7 mouse cellular contexts compared by ENCODE assay signal in genomic region chr11:93967381-93967780, GRCm38 (mm10). TPM values are rescaled to one million over a fixed set of nuclear protein-coding genes. Genes with fewer than 3 reads are reported as not detected.
DNase-seq lines count a peak whose midpoint lies in the region; ATAC-seq lines count a peak whose summit lies in the region.

No protein-coding gene starts in this region.

- no peaks in the 10 kb centered on the region for H3K27me3 ChIP-seq in megakaryocyte, embryonic 14.5 days (replicated peaks)
- no peaks in the 10 kb centered on the region for H3K27me3 ChIP-seq in embryonic facial prominence, embryonic 10.5 days (replicated peaks; ENCODE audit: low read depth, poor library complexity, severe bottlenecking)
- H3K27me3 ChIP-seq in intestine, embryonic 14.5 days (replicated peaks; ENCODE audit: control insufficient read depth, insufficient read depth, low read length), result no peaks in the 10 kb centered on the region
- H3K27me3 ChIP-seq in neural tube, embryonic 11.5 days (ENCODE audit: control insufficient read depth, insufficient read depth, low read length), result no peaks in the 10 kb centered on the region

- H3K4me3 ChIP-seq in megakaryocyte, embryonic 14.5 days (replicated peaks), result peak overlapping the region; percentile 100
- peak overlapping the region; percentile 86 for H3K4me3 ChIP-seq in embryonic facial prominence, embryonic 10.5 days
- H3K4me3 ChIP-seq in intestine, embryonic 14.5 days (ENCODE audit: low read depth, low read length), result peak overlapping the region; percentile 69
- H3K4me3 ChIP-seq in neural tube, embryonic 11.5 days (ENCODE audit: low read depth, low read length), result peak overlapping the region; percentile 72

- DNase-seq in embryonic facial prominence, embryonic 10.5 days (ENCODE audit: low spot score), result peak; percentile 43
- no peak for DNase-seq in intestine, embryonic 14.5 days (ENCODE audit: low spot score)
- DNase-seq in neural tube, embryonic 11.5 days (ENCODE audit: low spot score), result peak; percentile 31
- no peak for DNase-seq in ovary, postnatal 36 days (ENCODE audit: low spot score)
- DNase-seq in left cerebral cortex, adult 8-10 months (ENCODE audit: low spot score in 2 of 2), result no peak

- peaks cover 37% of the 10 kb centered on the region for H3K36me3 ChIP-seq in megakaryocyte, embryonic 14.5 days (replicated peaks; ENCODE audit: low read length)
- peaks cover 39% of the 10 kb centered on the region for H3K36me3 ChIP-seq in embryonic facial prominence, embryonic 10.5 days (replicated peaks)
- H3K36me3 ChIP-seq in intestine, embryonic 14.5 days (ENCODE audit: control insufficient read depth, insufficient read depth, low read length), result peaks cover 34% of the 10 kb centered on the region
- H3K36me3 ChIP-seq in neural tube, embryonic 11.5 days (ENCODE audit: control insufficient read depth, insufficient read depth, low read length), result peaks cover 17% of the 10 kb centered on the region

- no peak for ATAC-seq in megakaryocyte, adult 5-6 weeks (ENCODE audit: poor library complexity, severe bottlenecking)
- no peak for ATAC-seq in intestine, embryonic 14.5 days (replicated peaks; ENCODE audit: low FRiP score, low TSS enrichment, low read depth)
- no peak for ATAC-seq in neural tube, embryonic 11.5 days (ENCODE audit: insufficient read depth, low FRiP score, low TSS enrichment)

- peak overlapping the region; percentile 79 for H3K4me2 ChIP-seq in intestine, embryonic 14.5 days (ENCODE audit: low read length)
- peak overlapping the region; percentile 80 for H3K4me2 ChIP-seq in neural tube, embryonic 11.5 days (ENCODE audit: low read depth)

- no peaks in the 10 kb centered on the region for H3K9me3 ChIP-seq in megakaryocyte, embryonic 14.5 days
- H3K9me3 ChIP-seq in embryonic facial prominence, embryonic 10.5 days, result no peaks in the 10 kb centered on the region
- H3K9me3 ChIP-seq in intestine, embryonic 14.5 days (ENCODE audit: control insufficient read depth, low read length), result no peaks in the 10 kb centered on the region
- no peaks in the 10 kb centered on the region for H3K9me3 ChIP-seq in neural tube, embryonic 11.5 days (ENCODE audit: control insufficient read depth, low read length)

- H3K9ac ChIP-seq in intestine, embryonic 14.5 days (ENCODE audit: low read length), result peak overlapping the region; percentile 64
- H3K9ac ChIP-seq in neural tube, embryonic 11.5 days (ENCODE audit: low read length), result peak overlapping the region; percentile 76

- H3K27ac ChIP-seq in embryonic facial prominence, embryonic 10.5 days (replicated peaks), result peak overlapping the region; percentile 92
- peak overlapping the region; percentile 36; the same call in 1 of the 2 replicates for H3K27ac ChIP-seq in intestine, embryonic 14.5 days (ENCODE audit: low read depth)
- H3K27ac ChIP-seq in neural tube, embryonic 11.5 days (ENCODE audit: low read depth, low read length), result peak overlapping the region; percentile 44

- H3K4me1 ChIP-seq in megakaryocyte, embryonic 14.5 days, result peaks cover 60% of the 10 kb centered on the region
- H3K4me1 ChIP-seq in embryonic facial prominence, embryonic 10.5 days, result peaks cover 20% of the 10 kb centered on the region
- H3K4me1 ChIP-seq in intestine, embryonic 14.5 days (replicated peaks; ENCODE audit: control insufficient read depth, insufficient read depth, low read length), result peaks cover 10% of the 10 kb centered on the region; the same call in 1 of the 2 replicates
- H3K4me1 ChIP-seq in neural tube, embryonic 11.5 days (ENCODE audit: control insufficient read depth, insufficient read depth, low read length), result peaks cover 9% of the 10 kb centered on the region; the same call in 1 of the 2 replicates

- 4% methylated on average over 11 of the region's 11 CpGs for WGBS in embryonic facial prominence, embryonic 10.5 days
- WGBS in intestine, embryonic 14.5 days, result 3% methylated on average over 11 of the region's 11 CpGs
- 5% methylated on average over 11 of the region's 11 CpGs for WGBS in neural tube, embryonic 11.5 days

RNA-seq across cellular contexts. Expression of gene Gm20390, which starts 0.7 kb away (rescaled TPM):
- polyA plus RNA-seq in megakaryocyte, embryonic 14.5 days (2012; ENCODE audit: insufficient read depth, low replicate concordance), result 38.9 and 400 TPM in 2 replicates
- total RNA-seq in megakaryocyte, adult 5-6 weeks (2015), result 16.0 and 55.5 TPM in 2 replicates
- total RNA-seq in megakaryocyte, adult 5-6 weeks (2017), result not detected in 2 replicates
- polyA plus RNA-seq in embryonic facial prominence, embryonic 10.5 days (2016; fragmentation: Nextera tagmentation; extraction: Ambion mirVana), result 532 and 553 TPM in 2 replicates
- polyA plus RNA-seq in intestine, embryonic 14.5 days (2014; fragmentation: Nextera tagmentation; extraction: Ambion mirVana), result 465 and 494 TPM in 2 replicates
- 382 and 395 TPM in 2 replicates for polyA plus RNA-seq in neural tube, embryonic 11.5 days (2014; fragmentation: Nextera tagmentation; extraction: Ambion mirVana)
- total RNA-seq in left cerebral cortex, adult 8-10 months (2022), result 100 to 1,000 TPM in 3 of 4 experiments, 10 to 100 TPM in 1; 98.4 to 117 (median 112) TPM

RNA-seq across cellular contexts. Expression of gene Nme1, which starts 0.9 kb away (rescaled TPM):
- 9.5 and 87.1 TPM in 2 replicates for polyA plus RNA-seq in megakaryocyte, embryonic 14.5 days (2012; ENCODE audit: insufficient read depth, low replicate concordance)
- 53.5 and 71.1 TPM in 2 replicates for total RNA-seq in megakaryocyte, adult 5-6 weeks (2015)
- total RNA-seq in megakaryocyte, adult 5-6 weeks (2017), result 62.1 and 71.2 TPM in 2 replicates
- polyA plus RNA-seq in embryonic facial prominence, embryonic 10.5 days (2016; fragmentation: Nextera tagmentation; extraction: Ambion mirVana), result 352 and 375 TPM in 2 replicates
- polyA plus RNA-seq in intestine, embryonic 14.5 days (2014; fragmentation: Nextera tagmentation; extraction: Ambion mirVana), result 194 and 208 TPM in 2 replicates
- 275 and 294 TPM in 2 replicates for polyA plus RNA-seq in neural tube, embryonic 11.5 days (2014; fragmentation: Nextera tagmentation; extraction: Ambion mirVana)
- 100 to 1,000 TPM in 1 of 4 experiments, 10 to 100 TPM in 3; 87.0 to 108 (median 92.1) TPM for total RNA-seq in left cerebral cortex, adult 8-10 months (2022)

RNA-seq across cellular contexts. Expression of gene Nme2, which starts 11.3 kb away (rescaled TPM):
- 60.3 and 115 TPM in 2 replicates for polyA plus RNA-seq in megakaryocyte, embryonic 14.5 days (2012; ENCODE audit: insufficient read depth, low replicate concordance)
- 290 and 330 TPM in 2 replicates for total RNA-seq in megakaryocyte, adult 5-6 weeks (2015)
- total RNA-seq in megakaryocyte, adult 5-6 weeks (2017), result 148 and 149 TPM in 2 replicates
- polyA plus RNA-seq in embryonic facial prominence, embryonic 10.5 days (2016; fragmentation: Nextera tagmentation; extraction: Ambion mirVana), result 138 and 157 TPM in 2 replicates
- 270 and 272 TPM in 2 replicates for polyA plus RNA-seq in intestine, embryonic 14.5 days (2014; fragmentation: Nextera tagmentation; extraction: Ambion mirVana)
- polyA plus RNA-seq in neural tube, embryonic 11.5 days (2014; fragmentation: Nextera tagmentation; extraction: Ambion mirVana), result 109 and 135 TPM in 2 replicates
- 10 to 100 TPM; 67.9 to 99.0 (median 86.3) TPM for total RNA-seq in left cerebral cortex, adult 8-10 months (2022)

RNA-seq across cellular contexts. Expression of gene Spag9, which starts 28.5 kb away (rescaled TPM):
- 2.9 and 4.5 TPM in 2 replicates for polyA plus RNA-seq in megakaryocyte, embryonic 14.5 days (2012; ENCODE audit: insufficient read depth, low replicate concordance)
- total RNA-seq in megakaryocyte, adult 5-6 weeks (2015), result 36.9 and 44.9 TPM in 2 replicates
- 65.2 and 73.2 TPM in 2 replicates for total RNA-seq in megakaryocyte, adult 5-6 weeks (2017)
- 35.5 and 39.4 TPM in 2 replicates for polyA plus RNA-seq in embryonic facial prominence, embryonic 10.5 days (2016; fragmentation: Nextera tagmentation; extraction: Ambion mirVana)
- 50.0 and 50.9 TPM in 2 replicates for polyA plus RNA-seq in intestine, embryonic 14.5 days (2014; fragmentation: Nextera tagmentation; extraction: Ambion mirVana)
- 85.6 and 86.6 TPM in 2 replicates for polyA plus RNA-seq in neural tube, embryonic 11.5 days (2014; fragmentation: Nextera tagmentation; extraction: Ambion mirVana)
- 100 to 1,000 TPM; 247 to 289 (median 277) TPM for total RNA-seq in left cerebral cortex, adult 8-10 months (2022)

Comparison
In these comparisons a context has a peak if more than half of its experiments do, and no peak if none do; other contexts are left out.
1. DNase-seq: peak in embryonic facial prominence, embryonic 10.5 days (single experiment) and neural tube, embryonic 11.5 days (single experiment); none in intestine, embryonic 14.5 days (single experiment), ovary, postnatal 36 days (single experiment) and left cerebral cortex, adult 8-10 months (0 of 2).
2. H3K27ac ChIP-seq: peak in every context shown above with its lines; median percentile 92 in embryonic facial prominence, embryonic 10.5 days; 44 in neural tube, embryonic 11.5 days; 36 in intestine, embryonic 14.5 days.
3. Peak in every context shown above with its lines, with median percentiles within 50 percentile points of each other: H3K4me3 ChIP-seq.